Mouse (Mus musculus): ENCODE measurements at regions not wholly inside any gene's neighbourhood (a gene's known extent, or its start where the extent isn't known, plus 50 kb on each side); places are given as distances from the start of the nearest gene placed in this dataset.

DNA sequence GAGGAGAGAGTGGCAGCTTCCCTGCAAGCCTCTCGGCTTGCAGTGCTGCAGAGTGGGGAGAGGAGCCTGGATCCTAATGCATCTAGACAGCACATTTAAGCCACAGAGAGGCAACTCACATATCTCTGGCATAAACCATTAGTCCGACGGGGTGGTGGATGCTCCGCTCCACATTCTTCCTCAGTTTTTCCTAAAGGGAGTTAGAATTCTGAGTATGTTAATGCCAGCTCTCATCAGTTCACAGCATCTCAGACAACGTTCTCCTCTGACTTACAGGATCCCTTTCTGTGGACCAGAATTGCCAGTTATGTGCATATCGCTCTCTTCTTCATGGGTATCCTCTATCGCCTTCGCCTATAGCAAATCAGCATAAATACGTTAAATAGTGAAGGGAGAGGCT, 313.4 kb downstream of the Med10 start:
- H3K79me2 ChIP-seq (replicated peaks; ENCODE audit: control insufficient read depth, extremely low read depth, insufficient read depth, poor library complexity, severe bottlenecking), result no peaks in the 10 kb centered on the region
- in situ Hi-C loops (cut with MboI; ENCODE audit: low pct_ligation_motif_present, low pct_unique_long_range_greater_than_20kb, low sequenced_read_pairs) (no loop called here), dilution Hi-C loops (cut with MboI; ENCODE audit: extremely low pct_ligation_motif_present, extremely low pct_unique_long_range_greater_than_20kb, low sequenced_read_pairs) (no loop called here)
- no peak overlapping the region for H3K27ac ChIP-seq (ENCODE audit: insufficient read depth, low read depth)
- no peak overlapping the region for H3K4me3 ChIP-seq (replicated peaks in 1 of 3; ENCODE audit: low read depth in 2 of 3, low read length in 2 of 3, poor library complexity in 1 of 3)
- H3K27me3 ChIP-seq (replicated peaks), result no peaks in the 10 kb centered on the region
- DNase-seq (ENCODE audit: extremely low read depth), result no peak
- no peak overlapping the region for H3K4me2 ChIP-seq (ENCODE audit: insufficient read depth, low read depth, poor library complexity, severe bottlenecking)
- no peaks in the 10 kb centered on the region for H3K4me1 ChIP-seq (ENCODE audit: control insufficient read depth in 1 of 2, insufficient read depth in 2 of 2)
- H3K9me3 ChIP-seq (replicated peaks; ENCODE audit: low read length), result peaks cover 68% of the 10 kb centered on the region
- no peaks in the 10 kb centered on the region for H3K36me3 ChIP-seq (replicated peaks in 1 of 2; ENCODE audit: control insufficient read depth in 1 of 2, insufficient read depth in 1 of 2, low read length in 1 of 2)
- no peak overlapping the region for H3K9ac ChIP-seq (ENCODE audit: insufficient read depth, low read depth)
- TF ChIP-seq PAX5 (IDR thresholded peaks at IDR 0.05; ENCODE audit: low read length), result no peak
- TF ChIP-seq EP300 (IDR thresholded peaks at IDR 0.05; ENCODE audit: low read length), result no peak
- no peak for TF ChIP-seq TBP (conservative IDR thresholded peaks at IDR 0.05; ENCODE audit: low read depth, low read length)
- TF ChIP-seq IRF4 (IDR thresholded peaks at IDR 0.05; ENCODE audit: low read depth, low read length), result no peak
- no peak for TF ChIP-seq ELF1 (IDR thresholded peaks at IDR 0.05; ENCODE audit: low read depth, low read length)
- no peak for TF ChIP-seq CHD1 (IDR thresholded peaks at IDR 0.05; ENCODE audit: low read depth, low read length)
- TF ChIP-seq ETS1 (conservative IDR thresholded peaks at IDR 0.05; ENCODE audit: low read depth, low read length), result no peak
- TF ChIP-seq MAX (IDR thresholded peaks at IDR 0.05; ENCODE audit: low read length), result no peak
- no peak for TF ChIP-seq MAFK (IDR thresholded peaks at IDR 0.05; ENCODE audit: insufficient replicate concordance, low read length)
- no peak for TF ChIP-seq NELFE (IDR thresholded peaks at IDR 0.05; ENCODE audit: low read depth, low read length)
- no peak for TF ChIP-seq JUN (IDR thresholded peaks at IDR 0.05; ENCODE audit: insufficient read depth, low read depth, low read length)
- TF ChIP-seq SIN3A (IDR thresholded peaks at IDR 0.05; ENCODE audit: low read length), result no peak
- no peak for TF ChIP-seq MAZ (IDR thresholded peaks at IDR 0.05; ENCODE audit: low read depth, low read length)
- no peak for TF ChIP-seq JUND (conservative IDR thresholded peaks at IDR 0.05; ENCODE audit: low read depth, low read length)
- TF ChIP-seq CHD2 (IDR thresholded peaks at IDR 0.05; ENCODE audit: low read length), result no peak
- no peak for TF ChIP-seq MYC (IDR thresholded peaks at IDR 0.05; ENCODE audit: low read depth, low read length)
- no peak for TF ChIP-seq RCOR1 (conservative IDR thresholded peaks at IDR 0.05; ENCODE audit: low read depth, low read length)
- TF ChIP-seq KAT2A (IDR thresholded peaks at IDR 0.05; ENCODE audit: insufficient replicate concordance, low read length), result no peak

DNA sequence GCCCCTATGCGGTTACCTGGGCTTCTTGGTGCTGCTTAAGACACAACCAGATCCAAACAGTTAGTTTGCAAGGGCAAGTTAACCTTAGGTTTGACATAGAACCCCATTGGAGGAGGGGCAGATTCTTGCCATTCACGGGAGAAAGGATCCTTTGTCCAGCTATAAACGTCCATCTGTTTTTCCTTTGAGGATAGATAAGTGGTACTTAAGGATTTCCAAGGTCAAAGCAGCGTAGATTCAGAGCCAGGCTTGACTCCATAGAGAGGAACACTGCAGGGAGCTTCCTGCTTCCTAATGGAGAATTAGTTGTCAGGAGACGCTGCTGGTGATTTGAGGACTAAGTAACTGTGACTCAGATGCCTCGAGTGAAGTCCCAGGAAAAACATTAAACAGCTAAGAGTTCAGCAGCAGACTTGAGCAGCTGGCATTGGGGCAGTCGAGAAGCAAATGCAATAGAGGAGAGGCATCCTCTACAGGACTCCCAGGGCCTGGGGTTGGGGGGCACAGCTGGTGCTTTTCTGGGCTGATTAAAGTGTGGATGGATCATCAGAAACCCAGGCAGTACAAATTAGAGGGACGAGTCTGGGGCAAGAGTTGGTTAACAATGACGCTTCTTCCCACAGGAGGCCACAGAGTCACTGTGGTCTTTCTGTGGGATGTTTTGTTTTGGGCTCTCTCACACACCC, 322.8 kb downstream of the Med10 start:
- Histone ChIP-seq H3K4me2 (ENCODE audit: insufficient read depth, low read depth, poor library complexity, severe bottlenecking) (no peak overlapping the region), H3K4me3 (replicated peaks in 1 of 3; ENCODE audit: low read depth in 2 of 3, low read length in 2 of 3, poor library complexity in 1 of 3) (no peak overlapping the region), H3K9me3 (replicated peaks; ENCODE audit: low read length) (peaks cover 76% of the 10 kb centered on the region), H3K4me1 (ENCODE audit: control insufficient read depth in 1 of 2, insufficient read depth in 2 of 2) (no peaks in the 10 kb centered on the region), H3K27me3 (replicated peaks) (no peaks in the 10 kb centered on the region), H3K9ac (ENCODE audit: insufficient read depth, low read depth) (no peak overlapping the region), H3K36me3 (replicated peaks in 1 of 2; ENCODE audit: control insufficient read depth in 1 of 2, insufficient read depth in 1 of 2, low read length in 1 of 2) (no peaks in the 10 kb centered on the region), H3K27ac (ENCODE audit: insufficient read depth, low read depth) (no peak overlapping the region), H3K79me2 (replicated peaks; ENCODE audit: control insufficient read depth, extremely low read depth, insufficient read depth, poor library complexity, severe bottlenecking) (no peaks in the 10 kb centered on the region)
- no peak for TF ChIP-seq USF2 (conservative IDR thresholded peaks at IDR 0.05; ENCODE audit: low read depth, low read length)
- no peak for TF ChIP-seq E2F4 (IDR thresholded peaks at IDR 0.05; ENCODE audit: insufficient replicate concordance, low read depth, low read length)
- TF ChIP-seq MXI1 (IDR thresholded peaks at IDR 0.05; ENCODE audit: low read depth, low read length), result no peak
- no peak for TF ChIP-seq MYC (IDR thresholded peaks at IDR 0.05; ENCODE audit: low read depth, low read length)
- TF ChIP-seq EP300 (IDR thresholded peaks at IDR 0.05; ENCODE audit: low read length), result no peak
- no peak for TF ChIP-seq TCF12 (IDR thresholded peaks at IDR 0.05; ENCODE audit: low read depth, low read length)
- TF ChIP-seq ZMIZ1 (IDR thresholded peaks at IDR 0.05; ENCODE audit: low read depth, low read length), result no peak
- TF ChIP-seq ZKSCAN1 (IDR thresholded peaks at IDR 0.05; ENCODE audit: borderline replicate concordance, low read depth, low read length), result no peak
- no peak for TF ChIP-seq RCOR1 (conservative IDR thresholded peaks at IDR 0.05; ENCODE audit: low read depth, low read length)
- no peak for TF ChIP-seq KAT2A (IDR thresholded peaks at IDR 0.05; ENCODE audit: insufficient replicate concordance, low read length)
- TF ChIP-seq JUND (conservative IDR thresholded peaks at IDR 0.05; ENCODE audit: low read depth, low read length), result no peak
- no peak for TF ChIP-seq ETS1 (conservative IDR thresholded peaks at IDR 0.05; ENCODE audit: low read depth, low read length)
- DNase-seq (ENCODE audit: extremely low read depth), result no peak
- dilution Hi-C loops (cut with MboI; ENCODE audit: extremely low pct_ligation_motif_present, extremely low pct_unique_long_range_greater_than_20kb, low sequenced_read_pairs) (no loop called here), in situ Hi-C loops (cut with MboI; ENCODE audit: low pct_ligation_motif_present, low pct_unique_long_range_greater_than_20kb, low sequenced_read_pairs) (no loop called here)
